Mouse (Mus musculus): ENCODE measurements at regions not wholly inside any gene's neighbourhood (a gene's known extent, or its start where the extent isn't known, plus 50 kb on each side); places are given as distances from the start of the nearest gene placed in this dataset.

- Histone ChIP-seq H3K27me3 (ENCODE audit: insufficient read depth, low read length) (peaks cover 37% of the 10 kb centered on the region), H3K4me1 (ENCODE audit: insufficient read depth, low read depth, low read length) (peaks cover 10% of the 10 kb centered on the region)
Measured at GRCm38 (mm10) chr5:118509871-118510270, 50.6 kb upstream of the Med13l start.

More at GRCm38 (mm10) chr5:118509871-118510270, 50.6 kb upstream of the Med13l start:
- no peak for DNase-seq (ENCODE audit: low spot score)
- ATAC-seq (ENCODE audit: extremely low read depth, insufficient number of reproducible peaks, low FRiP score, poor library complexity, severe bottlenecking): no peak
- Histone ChIP-seq H3K4me3 (ENCODE audit: low read depth, low read length) (no peak overlapping the region), H3K9me3 (replicated peaks) (no peaks in the 10 kb centered on the region), H3K36me3 (replicated peaks) (no peaks in the 10 kb centered on the region)
- TF ChIP-seq GATA1 (IDR thresholded peaks at IDR 0.05; ENCODE audit: borderline replicate concordance, low read length): no peak
- no peak for TF ChIP-seq GATA2 (IDR thresholded peaks at IDR 0.05; ENCODE audit: borderline replicate concordance, low read depth, low read length)
- no peak for TF ChIP-seq CTCF (IDR thresholded peaks at IDR 0.05; ENCODE audit: low read depth, low read length)
- TF ChIP-seq POLR2AphosphoS5 (IDR thresholded peaks at IDR 0.05; ENCODE audit: insufficient replicate concordance, low read depth, low read length): no peak
- no peak for TF ChIP-seq TAL1 (conservative IDR thresholded peaks at IDR 0.05; ENCODE audit: low read depth, low read length)

Measured in G1E (cell line).